Mouse (Mus musculus) gastrocnemius, adult 8-10 months (tissue): Measurements from ENCODE around the gene Zcchc2. TPM values are rescaled to one million over a fixed set of nuclear protein-coding genes. Genes with fewer than 3 reads are reported as not detected.

Source experiments
- DNase-seq, 2 experiments: peaks; one replicate each; pipeline ENCODE4 v3.0.0; 2022; ENCODE audit warnings: low spot score in 2 of 2
- total RNA-seq, 4 experiments: library from RNA; stranded (reverse); gene quantifications; 2 replicates each; pipeline ENCODE4 v1.2.4; 2022

The Zcchc2 gene
- total RNA-seq, 4 experiments from 2014 or later: 7.1 to 13.8 (median 8.9) TPM

DNA sequence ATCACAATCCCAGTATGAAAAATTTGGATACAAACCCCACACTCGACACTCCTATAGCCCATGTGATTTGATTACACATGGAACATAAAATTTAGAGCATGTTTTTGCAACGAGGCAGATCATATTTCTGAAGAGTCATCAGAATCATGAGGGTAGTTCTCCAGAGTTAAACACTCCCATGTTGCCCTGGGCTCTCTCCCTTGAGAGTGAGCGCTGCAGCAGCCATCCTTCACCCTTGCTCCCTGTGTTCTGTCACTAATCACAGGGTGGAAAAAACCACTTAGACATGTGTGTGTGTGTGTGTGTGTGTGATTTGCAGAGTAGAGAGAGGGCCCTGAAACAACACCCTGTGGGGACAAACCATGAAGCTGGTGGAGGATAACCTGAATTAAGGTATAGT, 2.0 kb upstream of the Zcchc2 start:
- DNase-seq: no peak

- DNase-seq: no peak
Measured at GRCm38 (mm10) chr1:105988903-105989639, 1.1 kb upstream of the Zcchc2 start.

DNA sequence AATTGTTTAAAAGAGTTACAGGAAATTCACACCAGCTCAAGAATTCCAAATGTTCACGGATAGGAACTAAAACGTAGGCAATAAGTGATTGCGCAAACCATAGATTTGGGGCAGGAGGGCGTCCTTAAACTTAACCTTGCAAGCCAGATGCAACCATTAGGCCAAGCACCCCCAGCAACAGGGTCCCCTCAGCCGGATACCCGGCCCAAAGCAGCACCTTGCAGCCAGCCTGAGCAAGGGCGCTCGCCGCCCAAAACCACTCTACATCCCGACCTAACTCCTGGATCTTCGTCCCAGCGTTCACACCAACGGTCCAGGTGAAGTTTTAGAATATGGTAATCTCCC, 594 bp upstream of the Zcchc2 start:
- no peak for DNase-seq

GRCm38 (mm10) chr1:105990911-105991761, 930 bp downstream of the Zcchc2 start:
- DNase-seq: peak; percentile 35 to 51

DNA sequence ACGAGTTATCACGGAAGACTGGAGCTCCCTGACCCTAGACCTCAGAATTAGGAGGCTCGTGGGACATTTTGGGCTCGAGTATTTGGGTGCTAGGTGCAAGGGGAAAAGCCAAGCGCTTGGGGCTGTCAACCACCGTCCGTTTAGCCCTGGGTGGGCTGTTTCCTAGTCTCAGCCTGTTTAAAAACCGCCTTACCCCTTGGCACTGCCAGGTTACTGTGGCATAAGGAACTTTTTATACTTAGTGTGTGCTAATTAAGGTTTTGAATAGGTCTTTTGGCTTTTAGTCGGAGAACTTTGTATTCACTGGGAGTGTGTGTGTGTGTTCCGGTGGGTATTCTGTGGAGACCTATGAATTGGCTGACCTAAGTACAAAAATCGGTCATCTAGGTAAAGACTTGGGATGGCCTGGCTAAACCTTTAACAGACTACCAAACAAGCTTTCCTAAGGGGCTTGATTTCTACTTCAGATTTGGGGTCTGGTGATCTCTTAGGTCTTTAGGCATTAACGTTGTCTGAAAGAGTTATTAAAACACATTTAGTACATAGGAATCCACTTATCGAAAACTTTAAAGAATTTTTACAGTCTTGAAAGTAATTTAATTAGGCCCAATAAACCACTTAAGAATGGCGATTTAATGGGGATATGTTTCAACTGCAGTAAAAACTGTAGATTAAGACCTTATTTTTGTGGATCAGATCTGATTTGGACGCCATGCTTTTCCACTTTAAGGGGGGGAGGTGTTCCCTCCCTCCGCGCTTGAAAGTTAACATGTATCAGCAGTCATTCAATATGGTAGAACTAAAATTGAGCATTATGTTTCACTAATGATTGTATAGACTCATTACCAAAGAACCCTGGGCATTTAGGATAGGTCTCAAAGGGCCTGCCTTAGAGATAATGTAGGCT, 2.0 kb downstream of the Zcchc2 start:
- no peak for DNase-seq

GRCm38 (mm10) chr1:105993196-105993595, 3.0 kb downstream of the Zcchc2 start:
- no peak for DNase-seq

DNA sequence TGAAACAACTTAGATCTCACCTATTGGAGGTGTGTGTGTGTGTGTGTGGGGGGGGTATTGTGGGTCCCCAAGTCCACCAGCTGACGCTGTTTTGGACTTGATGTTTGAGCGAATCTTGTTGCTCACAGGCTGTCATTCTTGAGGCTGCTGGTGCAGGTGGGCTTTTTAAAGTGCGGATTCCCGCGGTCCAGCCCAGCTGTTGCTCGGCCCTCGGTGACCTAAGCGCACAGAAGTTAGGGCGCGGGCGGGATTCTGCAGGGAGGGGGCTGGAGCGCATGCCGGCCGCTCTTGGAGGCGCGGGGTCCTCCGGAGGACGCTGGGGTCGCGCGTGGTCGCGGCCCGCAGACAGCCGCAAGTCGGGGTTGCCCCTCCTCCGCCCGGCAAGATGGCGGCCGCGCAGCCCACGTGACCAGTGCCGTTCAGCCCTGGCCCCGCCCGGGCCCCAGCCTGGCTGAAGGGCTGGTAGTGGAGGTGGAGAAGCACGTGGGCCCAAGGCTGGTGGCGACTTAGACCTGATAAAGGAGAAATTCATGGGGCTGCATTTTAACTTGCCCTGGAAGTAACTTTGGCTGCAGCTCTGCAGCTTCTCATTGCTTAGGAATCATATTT, 3.5 kb downstream of the Zcchc2 start:
- peak; percentile 80 to 83 for DNase-seq

DNA sequence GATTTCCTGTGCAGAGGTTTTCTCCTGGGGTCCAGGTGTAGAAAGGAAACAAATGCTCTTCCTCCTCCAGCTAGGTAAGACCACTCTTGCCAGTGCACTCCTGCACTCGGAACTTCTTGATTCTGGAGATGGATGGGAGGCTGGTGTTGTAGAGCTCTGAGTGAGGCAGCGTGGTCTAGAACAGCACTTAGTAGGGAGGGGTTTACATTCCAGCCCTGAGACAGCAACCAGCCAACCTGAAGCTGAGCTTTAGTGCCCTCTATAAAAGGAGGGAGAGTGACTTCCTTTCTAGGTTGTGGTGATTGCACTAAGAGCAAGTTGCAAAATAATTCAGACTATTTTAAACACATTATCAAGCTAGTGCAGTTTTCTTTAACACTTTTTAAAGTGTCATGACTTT, 5.8 kb downstream of the Zcchc2 start:
- DNase-seq: no peak

DNA sequence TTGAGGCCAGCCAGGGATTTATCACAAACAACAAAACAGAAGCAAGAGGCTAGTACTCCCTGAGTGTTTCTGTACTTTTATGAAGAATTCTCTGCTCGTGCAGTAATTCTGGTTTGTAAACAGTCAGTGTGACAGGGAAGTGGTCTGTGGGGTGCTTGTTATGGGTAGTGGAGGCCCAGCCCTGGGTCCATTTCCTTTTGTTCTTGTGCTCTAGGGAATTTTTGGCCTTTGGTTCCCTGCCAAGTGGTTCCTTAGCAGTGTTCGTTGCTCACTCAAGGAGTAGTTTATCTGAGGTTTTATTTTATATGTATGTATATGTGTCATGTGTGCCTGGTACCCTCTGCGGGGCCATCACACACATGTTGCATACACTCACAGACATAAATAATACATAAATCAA, 7.1 kb downstream of the Zcchc2 start:
- no peak for DNase-seq

GRCm38 (mm10) chr1:105999802-106000201, 9.6 kb downstream of the Zcchc2 start:
- DNase-seq: no peak

GRCm38 (mm10) chr1:106007581-106007980, 17.4 kb downstream of the Zcchc2 start:
- DNase-seq: no peak

GRCm38 (mm10) chr1:106011097-106011496, 20.9 kb downstream of the Zcchc2 start:
- DNase-seq: no peak

DNA sequence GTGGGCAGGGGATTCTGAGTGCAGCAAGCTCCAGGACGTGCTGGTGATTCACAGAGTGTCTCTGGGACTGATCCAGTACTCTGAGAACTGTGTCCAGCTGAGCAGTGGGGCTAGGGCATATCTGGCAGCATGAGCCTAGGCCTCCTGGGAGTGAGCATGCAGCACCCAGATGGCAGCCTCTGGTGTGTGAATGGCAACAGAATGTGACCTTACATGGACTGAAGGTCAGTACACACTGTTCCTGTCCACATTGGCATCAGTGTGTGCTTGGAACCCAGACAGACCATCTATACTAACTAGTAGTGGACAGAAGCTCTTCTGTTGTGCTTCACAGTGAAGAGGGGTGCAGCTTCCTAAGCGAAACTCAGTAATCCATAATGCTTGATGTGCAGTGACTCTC, 23.6 kb downstream of the Zcchc2 start:
- no peak for DNase-seq

- no peak for DNase-seq
Measured at GRCm38 (mm10) chr1:106016262-106016661, 26.1 kb downstream of the Zcchc2 start.

DNA sequence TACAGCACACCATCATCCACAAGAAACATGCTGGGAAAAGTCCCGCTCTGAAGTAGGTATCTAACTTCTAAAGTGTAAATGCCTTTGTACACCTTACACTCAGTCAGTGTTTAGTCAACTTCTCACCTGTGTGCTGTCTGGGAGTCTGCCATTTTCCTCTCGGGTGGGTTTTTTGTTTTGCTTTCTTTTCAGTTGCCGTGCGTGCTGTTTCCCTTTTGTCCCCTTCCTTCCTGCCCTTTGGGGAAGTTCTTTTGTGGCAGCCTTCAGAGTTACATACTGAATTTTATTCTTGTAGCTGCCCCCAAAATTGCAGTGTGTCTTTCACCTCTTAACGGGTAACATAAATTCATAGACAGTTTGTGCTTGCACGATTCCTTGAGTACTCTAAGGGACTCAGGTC, 29.6 kb downstream of the Zcchc2 start:
- DNase-seq: no peak

GRCm38 (mm10) chr1:106022998-106023397, 32.8 kb downstream of the Zcchc2 start:
- DNase-seq: no peak

GRCm38 (mm10) chr1:106024254-106024653, 34.0 kb downstream of the Zcchc2 start:
- DNase-seq: no peak

DNA sequence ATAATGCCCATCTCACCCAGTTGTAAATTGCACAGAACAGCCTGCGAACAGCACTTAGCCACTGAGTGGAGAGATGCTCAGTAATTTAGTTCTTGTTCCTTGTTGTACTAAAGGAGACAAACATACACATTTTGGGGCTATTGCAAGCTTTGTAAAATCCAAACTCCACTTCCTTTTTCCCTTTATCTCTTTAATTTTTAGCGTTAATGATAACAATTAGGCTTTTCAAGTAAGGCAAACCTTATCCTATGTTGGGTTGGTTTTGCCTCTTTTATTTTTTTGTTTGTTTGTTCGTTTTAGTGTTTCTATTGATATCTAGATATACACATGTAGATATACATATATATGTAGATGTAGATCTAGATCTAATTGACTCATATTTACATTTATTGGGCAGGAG, 34.6 kb downstream of the Zcchc2 start:
- DNase-seq: no peak

DNA sequence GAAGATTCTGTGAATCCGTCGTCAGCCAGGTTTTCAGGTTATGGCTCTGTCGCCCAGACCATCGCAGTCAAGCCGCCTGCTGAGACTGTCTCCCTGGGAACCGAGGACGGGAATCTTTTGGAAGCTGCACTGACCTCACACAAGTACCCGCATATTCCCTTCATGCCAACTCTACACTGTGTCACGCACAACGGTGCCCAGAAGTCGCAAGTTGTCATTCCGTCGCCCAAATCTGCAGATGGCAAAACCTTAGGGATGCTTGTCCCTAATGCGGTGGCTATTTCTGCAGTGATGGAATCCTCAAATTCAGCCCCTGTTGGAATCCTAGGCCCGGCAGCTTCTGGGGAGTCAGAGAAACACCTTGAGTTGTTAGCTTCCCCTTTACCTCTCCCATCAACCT, 39.6 kb downstream of the Zcchc2 start:
- DNase-seq: no peak

GRCm38 (mm10) chr1:106030331-106030730, 40.1 kb downstream of the Zcchc2 start:
- no peak for DNase-seq

DNA sequence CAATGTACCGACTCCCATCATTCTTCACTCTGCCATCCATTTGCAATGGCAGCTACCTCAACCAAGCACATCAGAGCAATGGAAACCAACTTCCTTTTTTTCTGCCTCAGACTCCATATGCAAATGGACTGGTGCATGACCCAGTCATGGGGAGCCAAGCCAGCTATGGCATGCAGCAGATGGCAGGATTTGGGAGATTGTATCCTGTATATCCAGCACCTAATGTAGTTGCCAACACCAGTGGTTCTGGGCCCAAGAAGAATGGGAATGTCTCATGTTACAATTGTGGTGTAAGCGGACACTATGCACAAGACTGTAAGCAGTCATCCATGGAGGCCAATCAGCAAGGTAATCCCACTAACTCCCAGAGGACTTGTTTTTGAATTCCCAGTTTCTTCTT, 40.7 kb downstream of the Zcchc2 start:
- DNase-seq: no peak
